Mouse (Mus musculus) cortical plate, adult 2 months (tissue): ENCODE measurements around the gene Tmem178b. TPM values are rescaled to one million over a fixed set of nuclear protein-coding genes. Genes with fewer than 3 reads are reported as not detected.
A peak's percentile ranks its signal among the peaks of the same experiment; 100 is the strongest.

Experiments used
- H3K27ac ChIP-seq: fragments of 200-500 bp; 2 replicates; pipeline ENCODE4 v1.5.1; 2012; ENCODE audit warnings: low read length, control low read depth, inconsistent platforms; ENCODE audit not compliant: insufficient read depth
- H3K4me1 ChIP-seq: fragments of 200-500 bp; 2 replicates; pipeline ENCODE4 v1.6.1; 2011; ENCODE audit warnings: low read length; ENCODE audit not compliant: control insufficient read depth, insufficient read depth
- H3K4me3 ChIP-seq: fragments of 200-500 bp; 2 replicates; pipeline ENCODE4 v1.5.1; 2011; ENCODE audit warnings: mild to moderate bottlenecking, low read length, control low read depth; ENCODE audit not compliant: insufficient read depth
- CTCF ChIP-seq: fragments of 200-500 bp; IDR thresholded peaks from 2 replicates; pipeline ENCODE4 v1.5.1; 2011; ENCODE audit warnings: mild to moderate bottlenecking, control low read depth, low read length; ENCODE audit not compliant: insufficient read depth; ENCODE audit errors: extremely low read depth
- POLR2A ChIP-seq: fragments of 200-500 bp; IDR thresholded peaks from 2 replicates; pipeline ENCODE4 v1.6.1; 2011; ENCODE audit warnings: mild to moderate bottlenecking, low read length, control low read depth; ENCODE audit not compliant: insufficient read depth; ENCODE audit errors: extremely low read depth
- polyA plus RNA-seq: library from polyadenylated mRNA; depleted of rRNA; stranded (reverse); fragments of >200 nt; gene quantifications from 2 replicates; pipeline ENCODE4 v1.2.3, GENCODE M21; 2012

The Tmem178b gene
- polyA plus RNA-seq, 1 experiment = 98.1 TPM

GRCm38 (mm10) chr6:39875186-39875585 lies 2.1 kb downstream of the Tmem178b start:
- H3K27ac ChIP-seq = no peak overlapping the region
- TF ChIP-seq CTCF = no peak
- TF ChIP-seq POLR2A = no peak
- H3K4me3 ChIP-seq = peak overlapping the region; percentile 96
- H3K4me1 ChIP-seq = peaks cover 5% of the 10 kb centered on the region; the same call in 1 of the 2 replicates

GRCm38 (mm10) chr6:39876444-39876843 lies 3.4 kb downstream of the Tmem178b start:
- Histone ChIP-seq H3K4me3 (peak overlapping the region; percentile 22; the same call in 1 of the 2 replicates), H3K27ac (no peak overlapping the region), H3K4me1 (peaks cover 5% of the 10 kb centered on the region; the same call in 1 of the 2 replicates)
- TF ChIP-seq CTCF (no peak), POLR2A (no peak)

GRCm38 (mm10) chr6:39890811-39891210 lies 17.7 kb downstream of the Tmem178b start:
- no peak for TF ChIP-seq CTCF
- H3K27ac ChIP-seq = no peak overlapping the region

GRCm38 (mm10) chr6:39896500-39896899 lies 23.4 kb downstream of the Tmem178b start:
- Histone ChIP-seq H3K27ac (no peak overlapping the region), H3K4me1 (peaks cover 4% of the 10 kb centered on the region), H3K4me3 (no peak overlapping the region)
- TF ChIP-seq CTCF (no peak), POLR2A (no peak)

More at GRCm38 (mm10) chr6:39890811-39891210, 17.7 kb downstream of the Tmem178b start:
- Histone ChIP-seq H3K4me1 (peaks cover 3% of the 10 kb centered on the region), H3K4me3 (no peak overlapping the region)

- TF ChIP-seq CTCF = no peak
- TF ChIP-seq POLR2A = no peak
- Histone ChIP-seq H3K4me1 (peaks cover 7% of the 10 kb centered on the region), H3K4me3 (no peak overlapping the region), H3K27ac (no peak overlapping the region)
Observed at GRCm38 (mm10) chr6:39899231-39899630, 26.2 kb downstream of the Tmem178b start.

GRCm38 (mm10) chr6:39903220-39903773 lies 30.2 kb downstream of the Tmem178b start:
- no peak overlapping the region for H3K4me3 ChIP-seq
- TF ChIP-seq POLR2A (no peak), CTCF (no peak)
- no peak overlapping the region for H3K27ac ChIP-seq

GRCm38 (mm10) chr6:39903845-39904244 lies 30.8 kb downstream of the Tmem178b start:
- TF ChIP-seq POLR2A (no peak), CTCF (no peak)
- Histone ChIP-seq H3K4me3 (no peak overlapping the region), H3K27ac (no peak overlapping the region), H3K4me1 (peaks cover 13% of the 10 kb centered on the region)

More at GRCm38 (mm10) chr6:39903220-39903773, 30.2 kb downstream of the Tmem178b start:
- peaks cover 13% of the 10 kb centered on the region for H3K4me1 ChIP-seq

- no peak overlapping the region for H3K4me3 ChIP-seq
Observed at GRCm38 (mm10) chr6:39914956-39915355, 41.9 kb downstream of the Tmem178b start.

GRCm38 (mm10) chr6:39915636-39916281 lies 42.7 kb downstream of the Tmem178b start:
- H3K27ac ChIP-seq = no peak overlapping the region
- TF ChIP-seq POLR2A (no peak), CTCF (no peak)

More at GRCm38 (mm10) chr6:39914956-39915355, 41.9 kb downstream of the Tmem178b start:
- H3K4me1 ChIP-seq = peaks cover 12% of the 10 kb centered on the region
- no peak overlapping the region for H3K27ac ChIP-seq
- TF ChIP-seq POLR2A (no peak), CTCF (no peak)

GRCm38 (mm10) chr6:39916514-39916913 lies 43.4 kb downstream of the Tmem178b start:
- TF ChIP-seq POLR2A (no peak), CTCF (no peak)
- H3K4me1 ChIP-seq = peaks cover 12% of the 10 kb centered on the region
- H3K4me3 ChIP-seq = no peak overlapping the region
- H3K27ac ChIP-seq = no peak overlapping the region

More at GRCm38 (mm10) chr6:39915636-39916281, 42.7 kb downstream of the Tmem178b start:
- H3K4me1 ChIP-seq = peaks cover 12% of the 10 kb centered on the region
- no peak overlapping the region for H3K4me3 ChIP-seq
